25 mouse cellular contexts compared by ENCODE assay signal in the genomic region with DNA sequence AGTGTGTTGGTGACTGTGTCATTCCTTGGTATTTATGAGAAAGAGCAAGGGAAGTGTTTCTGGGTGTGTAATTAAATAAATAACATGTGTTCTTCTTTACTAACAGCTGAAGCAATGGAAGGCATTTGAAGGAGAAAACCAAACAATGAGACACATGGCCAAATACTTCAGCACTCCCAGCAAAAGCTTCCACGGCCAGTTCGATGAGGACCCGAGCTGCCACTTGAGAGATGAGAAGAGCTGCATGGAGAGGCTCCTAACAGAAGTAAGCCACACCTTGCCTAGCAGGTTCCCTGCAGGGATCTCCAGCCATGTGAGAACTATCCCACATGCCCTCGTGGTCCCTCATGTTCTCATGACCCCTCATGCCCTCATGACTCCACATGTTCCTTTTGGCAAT.
DNase-seq lines count a peak whose midpoint lies in the region; ATAC-seq and TF ChIP-seq lines count a peak whose summit lies in the region.
"Had no signal": no experiment of that assay in that cellular context is flagged by ENCODE, and none has a peak within 500 bp of the region (broad histone marks: within the 10 kb centered on the region; RNA-seq: fewer than 3 reads in every experiment).

No protein-coding gene starts in this region.

- H3K36me3 ChIP-seq in heart, embryonic 10.5 days = no peaks in the 10 kb centered on the region
- H3K36me3 ChIP-seq in lung, postnatal 0 days (ENCODE audit: insufficient read depth, low read length) = no peaks in the 10 kb centered on the region
- H3K36me3 ChIP-seq: embryonic facial prominence, embryonic 12.5 days; heart, embryonic 12.5 days; hindbrain, embryonic 10.5 days; hindbrain, embryonic 15.5 days; intestine, embryonic 15.5 days had no signal

- intact Hi-C loops in heart, postnatal 10 days (cut with DNase I) = loop anchor here (10.0 kb wide), 1 partner anchor 487 kb away; no protein-coding TSS in a partner anchor

- no peak overlapping the region for H3K27ac ChIP-seq in heart, embryonic 10.5 days
- no peak overlapping the region for H3K27ac ChIP-seq in lung, postnatal 0 days (ENCODE audit: low read length)
- H3K27ac ChIP-seq: embryonic facial prominence, embryonic 12.5 days; hindbrain, embryonic 10.5 days; hindbrain, embryonic 15.5 days; intestine, embryonic 15.5 days; kidney, postnatal 0 days had no signal

- H3K4me3 ChIP-seq in heart, embryonic 10.5 days = no peak overlapping the region
- H3K4me3 ChIP-seq in lung, postnatal 0 days (ENCODE audit: low read depth, low read length) = no peak overlapping the region
- H3K4me3 ChIP-seq: embryonic facial prominence, embryonic 12.5 days; heart, embryonic 12.5 days; hindbrain, embryonic 10.5 days; hindbrain, embryonic 15.5 days; intestine, embryonic 15.5 days had no signal

- H3K9me3 ChIP-seq in heart, embryonic 10.5 days = no peaks in the 10 kb centered on the region
- no peaks in the 10 kb centered on the region for H3K9me3 ChIP-seq in lung, postnatal 0 days (ENCODE audit: low read length)
- H3K9me3 ChIP-seq: embryonic facial prominence, embryonic 12.5 days; heart, embryonic 12.5 days; hindbrain, embryonic 10.5 days; hindbrain, embryonic 15.5 days; intestine, embryonic 15.5 days had no signal

- WGBS in heart, embryonic 10.5 days = 62% methylated on average over 4 of the region's 4 CpGs
- 20% methylated on average over 4 of the region's 4 CpGs for WGBS in lung, postnatal 0 days

- ATAC-seq in lung, postnatal 0 days = peak; percentile 74
- ATAC-seq in granulocyte monocyte progenitor cell, adult 5-6 weeks (replicated peaks; ENCODE audit: poor library complexity, severe bottlenecking) = no peak
- ATAC-seq: CD4-positive, CD25-positive, alpha-beta regulatory T cell, adult 4 months; intestine, embryonic 15.5 days had no signal

- no peak for TF ChIP-seq CTCF in lung, postnatal 0 days (IDR thresholded peaks at IDR 0.05)

- H3K9ac ChIP-seq in lung, postnatal 0 days (replicated peaks; ENCODE audit: low read depth) = no peak overlapping the region
- H3K9ac ChIP-seq: embryonic facial prominence, embryonic 12.5 days; heart, embryonic 12.5 days; hindbrain, embryonic 15.5 days; intestine, embryonic 15.5 days had no signal

- H3K27me3 ChIP-seq in heart, embryonic 10.5 days (ENCODE audit: insufficient read depth, poor library complexity, severe bottlenecking) = no peaks in the 10 kb centered on the region
- H3K27me3 ChIP-seq in lung, postnatal 0 days (replicated peaks; ENCODE audit: insufficient read depth, low read length) = no peaks in the 10 kb centered on the region
- H3K27me3 ChIP-seq: embryonic facial prominence, embryonic 12.5 days; heart, embryonic 12.5 days; hindbrain, embryonic 15.5 days; intestine, embryonic 15.5 days had no signal

- peak; percentile 62 for DNase-seq in heart, embryonic 10.5 days (ENCODE audit: low spot score)
- DNase-seq in heart, postnatal 10 days = no peak
- DNase-seq in ovary, postnatal 36 days (ENCODE audit: low spot score) = peak; percentile 1
- no peak for DNase-seq in ovary, postnatal 10 days (ENCODE audit: low spot score)
- DNase-seq in lung, postnatal 0 days (ENCODE audit: low spot score) = peak; percentile 83
- peak; percentile 81 for DNase-seq in lung, postnatal 36 days
- DNase-seq: adrenal gland, postnatal 25 days; cerebellum, adult 11-12 months; cerebellum, adult 9-11 months; embryo, embryonic 11 days; gastrocnemius, postnatal 14 days; heart, adult 18-20 months; kidney, adult 8-10 months; layer of hippocampus, adult 9-11 months; midbrain, embryonic 14.5 days; right cerebral cortex, postnatal 4 days; thymus, postnatal 14 days had no signal

- peaks cover 15% of the 10 kb centered on the region for H3K4me1 ChIP-seq in heart, embryonic 10.5 days
- H3K4me1 ChIP-seq in lung, postnatal 0 days (ENCODE audit: insufficient read depth, low read depth, low read length) = no peaks in the 10 kb centered on the region

- peak; percentile 73 for TF ChIP-seq EP300 in lung, postnatal 0 days (IDR thresholded peaks at IDR 0.05)

- H3K4me2 ChIP-seq in lung, postnatal 0 days (replicated peaks; ENCODE audit: low read depth, low read length) = no peak overlapping the region
- H3K4me2 ChIP-seq: embryonic facial prominence, embryonic 12.5 days; heart, embryonic 12.5 days; hindbrain, embryonic 15.5 days; intestine, embryonic 15.5 days had no signal

Comparison
In these comparisons a context has a peak if more than half of its experiments do, and no peak if none do; other contexts are left out.
1. DNase-seq: peak in heart, embryonic 10.5 days (single experiment), ovary, postnatal 36 days (single experiment), lung, postnatal 0 days (single experiment) and lung, postnatal 36 days (single experiment); none in heart, postnatal 10 days (0 of 2) and ovary, postnatal 10 days (single experiment).